In the genomic region with DNA sequence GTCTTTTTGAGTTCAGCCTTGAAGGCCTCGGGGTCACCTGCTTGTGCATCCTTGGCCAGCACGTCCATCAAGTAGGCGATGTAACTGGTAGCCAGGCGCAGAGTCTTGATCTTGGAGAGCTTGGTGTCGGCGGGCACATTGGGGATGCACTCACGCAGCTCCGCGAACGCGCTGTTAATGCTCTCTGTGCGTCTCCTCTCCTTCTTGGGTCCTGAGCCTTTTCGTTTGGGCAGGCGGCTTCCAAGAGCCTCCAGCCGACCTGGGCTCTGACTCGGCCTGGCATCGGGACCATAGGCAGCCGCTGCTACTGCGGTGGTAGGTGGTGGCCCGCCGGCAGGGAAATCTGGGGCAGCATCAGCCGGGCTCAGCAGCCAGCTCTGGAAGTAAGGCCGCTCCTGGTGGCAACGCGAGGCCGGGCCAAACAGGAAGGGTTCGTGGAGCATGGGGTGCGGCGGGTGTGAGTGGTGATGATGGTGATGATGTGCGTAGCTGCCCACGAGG, we compare ENCODE assay signal across 14 mouse cellular contexts. TPM values are rescaled to one million over a fixed set of nuclear protein-coding genes. Genes with fewer than 3 reads are reported as not detected.
DNase-seq lines count a peak whose midpoint lies in the region; ATAC-seq and TF ChIP-seq lines count a peak whose summit lies in the region.
"Had no signal": no experiment of that assay in that cellular context is flagged by ENCODE, and none has a peak within 500 bp of the region (broad histone marks: within the 10 kb centered on the region; RNA-seq: fewer than 3 reads in every experiment).

No protein-coding gene starts in this region.

- peak overlapping the region; percentile 81 for H3K4me2 ChIP-seq in heart, embryonic 16.5 days (ENCODE audit: low read depth, low read length)
- peak overlapping the region; percentile 21; the same call in 1 of the 2 replicates for H3K4me2 ChIP-seq in intestine, postnatal 0 days (replicated peaks; ENCODE audit: low read depth)
- H3K4me2 ChIP-seq: lung, embryonic 15.5 days had no signal

- DNase-seq in heart, adult 18-20 months: no peak
- DNase-seq in ES-CJ7 (ENCODE audit: low read depth, low spot score): peak; percentile 35
- DNase-seq in T-cell, adult 2 months (ENCODE audit: low spot score): no peak
- DNase-seq in adrenal gland, adult 8-10 months: no peak
- no peak for DNase-seq in cerebellum, adult 11 months
- DNase-seq: kidney, adult 9 months; layer of hippocampus, postnatal 36 days; thymus, postnatal 4 days had no signal

- ATAC-seq in heart, embryonic 16.5 days (replicated peaks; ENCODE audit: extremely low read depth, insufficient read depth, low FRiP score): no peak
- no peak for ATAC-seq in intestine, postnatal 0 days

- H3K9ac ChIP-seq in heart, embryonic 16.5 days (ENCODE audit: low read length): peak overlapping the region; percentile 64
- no peak overlapping the region for H3K9ac ChIP-seq in intestine, postnatal 0 days (ENCODE audit: low read depth, low read length)
- H3K9ac ChIP-seq: lung, embryonic 15.5 days had no signal

- peaks cover 12% of the 10 kb centered on the region for H3K4me1 ChIP-seq in heart, embryonic 16.5 days (ENCODE audit: control insufficient read depth, insufficient read depth, low read length)
- H3K4me1 ChIP-seq in E14TG2a.4 (replicated peaks; ENCODE audit: low read depth, low read length): peaks cover 71% of the 10 kb centered on the region
- H3K4me1 ChIP-seq in intestine, postnatal 0 days (replicated peaks; ENCODE audit: control insufficient read depth, insufficient read depth, low read length): peaks cover 6% of the 10 kb centered on the region; the same call in 1 of the 2 replicates

- 11% methylated on average over 31 of the region's 31 CpGs for WGBS in heart, embryonic 16.5 days
- 31% methylated on average over 31 of the region's 31 CpGs for WGBS in intestine, postnatal 0 days

- no peak for TF ChIP-seq CTCF in E14TG2a.4 (conservative IDR thresholded peaks at IDR 0.05; ENCODE audit: low read length)
- TF ChIP-seq CTCF in intestine, postnatal 0 days (IDR thresholded peaks at IDR 0.05; ENCODE audit: low read depth): no peak

- no peaks in the 10 kb centered on the region for H3K36me3 ChIP-seq in heart, embryonic 16.5 days (ENCODE audit: control insufficient read depth, insufficient read depth)
- H3K36me3 ChIP-seq in E14TG2a.4 (ENCODE audit: insufficient read depth, low read length): no peaks in the 10 kb centered on the region
- H3K36me3 ChIP-seq in intestine, postnatal 0 days (ENCODE audit: control insufficient read depth, insufficient read depth): no peaks in the 10 kb centered on the region
- H3K36me3 ChIP-seq: lung, embryonic 15.5 days had no signal

- peak overlapping the region; percentile 48 for H3K4me3 ChIP-seq in heart, embryonic 16.5 days (ENCODE audit: low read length)
- H3K4me3 ChIP-seq in E14TG2a.4 (replicated peaks; ENCODE audit: low read length): peak overlapping the region; percentile 66
- peak overlapping the region; percentile 31 for H3K4me3 ChIP-seq in intestine, postnatal 0 days (ENCODE audit: low read depth, low read length)
- H3K4me3 ChIP-seq: lung, embryonic 15.5 days had no signal

- H3K9me3 ChIP-seq in heart, embryonic 16.5 days (replicated peaks; ENCODE audit: control insufficient read depth, low read length): no peaks in the 10 kb centered on the region
- no peaks in the 10 kb centered on the region for H3K9me3 ChIP-seq in E14TG2a.4 (ENCODE audit: low read length)
- no peaks in the 10 kb centered on the region for H3K9me3 ChIP-seq in intestine, postnatal 0 days (ENCODE audit: control insufficient read depth)
- H3K9me3 ChIP-seq: lung, embryonic 15.5 days had no signal

- peaks cover 60% of the 10 kb centered on the region for H3K27me3 ChIP-seq in heart, embryonic 16.5 days (ENCODE audit: control insufficient read depth, insufficient read depth, low read length)
- peaks cover 99% of the 10 kb centered on the region for H3K27me3 ChIP-seq in E14TG2a.4 (ENCODE audit: insufficient read depth, low read length)
- H3K27me3 ChIP-seq in intestine, postnatal 0 days (replicated peaks; ENCODE audit: control insufficient read depth, insufficient read depth, low read length): peaks cover 93% of the 10 kb centered on the region

- H3K27ac ChIP-seq in heart, embryonic 16.5 days (ENCODE audit: low read length): peak overlapping the region; percentile 76
- H3K27ac ChIP-seq in intestine, postnatal 0 days (ENCODE audit: low read depth, low read length): no peak overlapping the region; the same call in 1 of the 2 replicates
- H3K27ac ChIP-seq: lung, embryonic 15.5 days had no signal

RNA-seq across cellular contexts. Expression of gene Hand1, which starts 1.3 kb away (rescaled TPM):
- 7.9 and 9.7 TPM in 2 replicates for polyA plus RNA-seq in heart, embryonic 16.5 days (2015; fragmentation: Nextera tagmentation; extraction: Ambion mirVana)
- total RNA-seq in heart, adult 18-20 months (2021): not detected
- 17.4 and 20.7 TPM in 2 replicates for polyA plus RNA-seq in intestine, postnatal 0 days (2015; fragmentation: Nextera tagmentation; extraction: Ambion mirVana)
- 10 to 100 TPM; 10.5 to 28.1 (median 17.4) TPM for total RNA-seq in adrenal gland, adult 8-10 months (2022)
- total RNA-seq: gastrocnemius, postnatal 4 days; layer of hippocampus, postnatal 36 days; MEL had no signal

RNA-seq across cellular contexts. Expression of gene Sap30l, which starts 29.9 kb away (rescaled TPM):
- polyA plus RNA-seq in heart, embryonic 16.5 days (2015; fragmentation: Nextera tagmentation; extraction: Ambion mirVana): 5.7 and 7.6 TPM in 2 replicates
- total RNA-seq in heart, adult 18-20 months (2021): 10 to 100 TPM; 48.5 to 51.8 TPM
- polyA plus RNA-seq in intestine, postnatal 0 days (2015; fragmentation: Nextera tagmentation; extraction: Ambion mirVana): 19.3 and 21.2 TPM in 2 replicates
- total RNA-seq in adrenal gland, adult 8-10 months (2022): 10 to 100 TPM; 51.1 to 63.4 (median 59.3) TPM

Comparison
In these comparisons a context has a peak if more than half of its experiments do, and no peak if none do; other contexts are left out.
1. RNA of gene Hand1, which starts 1.3 kb away (total RNA-seq): 10.5 to 28.1 TPM in adrenal gland, adult 8-10 months; not detected in heart, adult 18-20 months; every median in the first group is over 10 times any median in the second.
2. Peak in every context shown above with its lines, with median percentiles within 50 percentile points of each other: H3K4me3 ChIP-seq.